Comparison of ENCODE assay signal across 8 mouse cellular contexts in the genomic region with DNA sequence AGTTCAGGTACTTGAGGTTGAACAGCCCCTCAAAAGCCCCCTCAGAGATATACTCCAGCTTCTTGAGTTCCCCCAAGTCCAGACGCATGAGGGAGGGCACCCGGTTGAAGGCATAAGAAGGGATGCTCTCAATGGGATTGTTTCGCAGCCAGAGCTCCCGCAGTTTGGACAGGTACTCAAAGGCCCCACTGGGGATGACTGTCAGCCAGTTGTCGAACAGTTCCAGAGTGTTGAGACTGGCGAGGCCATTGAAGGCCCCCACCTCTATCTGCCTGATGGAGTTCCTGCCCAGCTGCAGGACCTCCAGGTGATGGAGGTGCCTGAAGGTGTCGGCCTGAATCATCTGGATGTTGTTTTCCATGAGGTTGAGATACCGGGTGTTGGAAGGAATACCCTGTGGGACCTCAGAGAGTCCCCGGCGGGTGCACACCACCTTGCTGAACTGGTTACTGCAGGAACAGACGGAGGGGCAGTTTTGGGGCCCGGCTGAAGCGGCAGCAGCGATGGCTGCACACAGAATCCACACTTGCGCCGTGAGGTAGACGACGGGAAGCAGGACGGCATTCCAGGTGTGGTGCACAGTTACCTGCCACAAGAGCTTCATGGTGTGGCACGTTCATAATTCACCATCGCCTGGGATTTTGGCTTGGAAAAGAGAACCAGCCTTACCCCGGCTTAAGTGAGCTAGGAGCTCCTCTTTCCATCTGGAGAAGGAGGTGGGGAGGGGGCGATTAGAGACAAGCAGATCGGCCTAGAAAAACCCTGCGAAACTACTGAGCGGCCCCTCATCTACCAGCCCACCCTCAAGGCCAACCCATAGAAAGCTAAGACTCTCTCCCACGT. TPM values are rescaled to one million over a fixed set of nuclear protein-coding genes. Genes with fewer than 3 reads are reported as not detected.
DNase-seq lines count a peak whose midpoint lies in the region; ATAC-seq and TF ChIP-seq lines count a peak whose summit lies in the region.

Gene Lrrc4, minus strand, starts transcription at position 737 of the 843 bp plus-strand sequence.

- no peak for TF ChIP-seq POLR2A in liver, adult 2 months (IDR thresholded peaks at IDR 0.05; ENCODE audit: extremely low read depth, insufficient read depth, low read length)

- peak within 1 kb of the TSS; percentile 54; the same call in 1 of the 2 replicates for H3K4me3 ChIP-seq in liver, adult 2 months (ENCODE audit: insufficient read depth, low read depth, low read length)
- peak within 1 kb of the TSS; percentile 80 for H3K4me3 ChIP-seq in hindbrain, embryonic 16.5 days (ENCODE audit: low read length)
- peak within 1 kb of the TSS; percentile 82 for H3K4me3 ChIP-seq in midbrain, embryonic 10.5 days

- H3K4me1 ChIP-seq in liver, adult 2 months (ENCODE audit: control insufficient read depth, insufficient read depth, low read length): no peaks in the 10 kb centered on the region
- H3K4me1 ChIP-seq in hindbrain, embryonic 16.5 days (ENCODE audit: control insufficient read depth, insufficient read depth, low read depth, low read length): peaks cover 50% of the 10 kb centered on the region
- H3K4me1 ChIP-seq in midbrain, embryonic 10.5 days: peaks cover 76% of the 10 kb centered on the region

- TF ChIP-seq CTCF in liver, adult 2 months (IDR thresholded peaks at IDR 0.05; ENCODE audit: low read depth, low read length): no peak

- H3K9me3 ChIP-seq in hindbrain, embryonic 16.5 days (ENCODE audit: control insufficient read depth, low read length): no peaks in the 10 kb centered on the region
- H3K9me3 ChIP-seq in midbrain, embryonic 10.5 days (replicated peaks): no peaks in the 10 kb centered on the region

- H3K79me2 ChIP-seq in liver, adult 2 months (ENCODE audit: control insufficient read depth, insufficient read depth, low read length): peaks cover 6% of the 10 kb centered on the region

- ATAC-seq in hindbrain, embryonic 16.5 days: no peak; the same call in 1 of the 2 replicates

- DNase-seq in adrenal gland, adult 18-20 months (ENCODE audit: low spot score in 2 of 2): no peak
- no peak for DNase-seq in adrenal gland, postnatal 14 days
- DNase-seq in liver, adult 2 months (ENCODE audit: extremely low read depth, low read depth, low spot score): no peak
- no peak for DNase-seq in liver
- DNase-seq in midbrain, embryonic 10.5 days (ENCODE audit: low spot score): peak; percentile 42
- DNase-seq in adrenal gland, adult 2 months: no peak
- DNase-seq in retina, postnatal 1 day: no peak

- peak within 1 kb of the TSS; percentile 49 for H3K9ac ChIP-seq in liver, adult 2 months (ENCODE audit: low read depth, low read length)
- H3K9ac ChIP-seq in hindbrain, embryonic 16.5 days (ENCODE audit: low read depth, low read length): peak within 1 kb of the TSS; percentile 98

- H3K27me3 ChIP-seq in liver, adult 2 months (ENCODE audit: control insufficient read depth, insufficient read depth, low read length): no peaks in the 10 kb centered on the region
- no peaks in the 10 kb centered on the region for H3K27me3 ChIP-seq in hindbrain, embryonic 16.5 days (replicated peaks; ENCODE audit: control insufficient read depth, insufficient read depth, low read length)
- H3K27me3 ChIP-seq in midbrain, embryonic 10.5 days (ENCODE audit: low read depth, poor library complexity, severe bottlenecking): peaks cover 57% of the 10 kb centered on the region

- H3K27ac ChIP-seq in liver, adult 2 months (replicated peaks; ENCODE audit: insufficient read depth, low read depth, low read length): no peak within 1 kb of the TSS
- peak within 1 kb of the TSS; percentile 97 for H3K27ac ChIP-seq in hindbrain, embryonic 16.5 days (ENCODE audit: low read depth, low read length)
- peak within 1 kb of the TSS; percentile 91 for H3K27ac ChIP-seq in midbrain, embryonic 10.5 days (replicated peaks)

- H3K36me3 ChIP-seq in liver, adult 2 months (ENCODE audit: control insufficient read depth, insufficient read depth, low read length): no peaks in the 10 kb centered on the region
- no peaks in the 10 kb centered on the region for H3K36me3 ChIP-seq in hindbrain, embryonic 16.5 days (ENCODE audit: control insufficient read depth, insufficient read depth, low read length)
- H3K36me3 ChIP-seq in midbrain, embryonic 10.5 days: peaks cover 10% of the 10 kb centered on the region

- 90% methylated on average over 27 of the region's 27 CpGs for WGBS in liver, adult 2 months
- 17% methylated on average over 27 of the region's 27 CpGs for WGBS in hindbrain, embryonic 16.5 days
- WGBS in midbrain, embryonic 10.5 days: 19% methylated on average over 27 of the region's 27 CpGs

- H3K4me2 ChIP-seq in hindbrain, embryonic 16.5 days (ENCODE audit: low read length): peak within 1 kb of the TSS; percentile 69

RNA-seq across cellular contexts. Expression of gene Lrrc4, which starts in this region (rescaled TPM):
- total RNA-seq in adrenal gland, adult 18-20 months (2021): 10 to 100 TPM; 10.2 to 12.0 TPM
- 6.0 and 6.7 TPM in 2 replicates for total RNA-seq in adrenal gland, postnatal 14 days (2021)
- 0.07 TPM in 1 of 2 replicates, not detected in the other for total RNA-seq in liver, adult 2 months (2014; rRNA removed)
- polyA plus RNA-seq in liver, adult 2 months (2012; rRNA removed): 0.10 TPM in 1 of 2 replicates, not detected in the other
- polyA plus RNA-seq in hindbrain, embryonic 16.5 days (2015; fragmentation: Nextera tagmentation; extraction: Ambion mirVana): 7.2 and 7.4 TPM in 2 replicates
- polyA plus RNA-seq in midbrain, embryonic 10.5 days (2016; fragmentation: Nextera tagmentation; extraction: Ambion mirVana): 1.5 and 2.3 TPM in 2 replicates
- total RNA-seq in adrenal gland, adult 2 months (2021): 1 to 10 TPM; 5.6 to 8.1 TPM
- 3.6 and 6.1 TPM in 2 replicates for polyA plus RNA-seq in adrenal gland, adult 2 months (2012; rRNA removed)
